Mouse (Mus musculus): ENCODE measurements around the gene Lemd2. TPM values are rescaled to one million over a fixed set of nuclear protein-coding genes. Genes with fewer than 3 reads are reported as not detected.
"Not testable (repeated sequence)": the region's sequence is repeated elsewhere in the genome, so short reads cannot be mapped to it uniquely, and the experiment has no call there.

Lemd2 gene
- total and polyA plus RNA-seq, 2 experiments from 2014 or later: 7.1 to 40.2 TPM

DNA sequence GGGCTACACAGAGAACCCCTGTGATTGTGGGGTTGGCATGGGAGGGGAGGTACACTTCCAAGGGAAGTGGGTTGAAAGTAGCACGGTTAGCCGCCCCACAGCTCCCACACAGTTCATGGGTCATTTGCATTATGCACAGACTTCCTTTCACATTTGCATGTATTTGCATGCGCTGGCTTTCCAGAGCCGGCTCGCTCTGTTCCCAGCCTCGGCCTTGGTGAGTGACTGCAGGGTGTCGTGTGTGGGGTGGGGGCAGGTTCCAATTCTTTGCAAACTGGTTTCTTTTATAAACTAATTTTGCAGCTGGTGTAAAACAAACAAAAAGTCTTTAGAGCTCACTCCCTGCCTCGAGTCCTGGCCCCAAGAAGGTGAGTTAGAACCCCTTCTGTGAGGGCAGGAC, 34.4 kb upstream of the Lemd2 start:
- H3K4me3 ChIP-seq (ENCODE audit: low read depth, low read length): no peak overlapping the region
- DNase-seq (ENCODE audit: low spot score) (no peak), ATAC-seq (ENCODE audit: insufficient read depth, low read depth) (no peak)
- peaks cover 20% of the 10 kb centered on the region for H3K4me1 ChIP-seq (ENCODE audit: control insufficient read depth, insufficient read depth)
- no peaks in the 10 kb centered on the region for H3K36me3 ChIP-seq (replicated peaks; ENCODE audit: control insufficient read depth, insufficient read depth, low read length)
- peaks cover 13% of the 10 kb centered on the region; the same call in 1 of the 2 replicates for H3K27me3 ChIP-seq (ENCODE audit: control insufficient read depth, insufficient read depth, low read length)
- 74% methylated on average over 8 of the region's 8 CpGs for WGBS
- H3K27ac ChIP-seq (ENCODE audit: low read depth): no peak overlapping the region
- H3K9ac ChIP-seq (replicated peaks; ENCODE audit: low read depth, low read length): no peak overlapping the region
- H3K4me2 ChIP-seq (ENCODE audit: low read depth, low read length): no peak overlapping the region
- no peaks in the 10 kb centered on the region for H3K9me3 ChIP-seq (replicated peaks; ENCODE audit: control insufficient read depth, low read length)
- TF ChIP-seq CTCF (IDR thresholded peaks at IDR 0.05; ENCODE audit: low read depth): no peak
- no peak for TF ChIP-seq EP300 (IDR thresholded peaks at IDR 0.05; ENCODE audit: low read depth)

GRCm38 (mm10) chr17:27237731-27238130, 33.5 kb upstream of the Lemd2 start:
- no peak for DNase-seq (ENCODE audit: low spot score)
- ATAC-seq (ENCODE audit: insufficient read depth, low read depth): no peak
- H3K4me2 ChIP-seq (ENCODE audit: low read depth, low read length): no peak overlapping the region
- TF ChIP-seq CTCF (IDR thresholded peaks at IDR 0.05; ENCODE audit: low read depth) (no peak), EP300 (IDR thresholded peaks at IDR 0.05; ENCODE audit: low read depth) (no peak)
- peaks cover 17% of the 10 kb centered on the region for H3K4me1 ChIP-seq (ENCODE audit: control insufficient read depth, insufficient read depth)
- H3K4me3 ChIP-seq (ENCODE audit: low read depth, low read length): no peak overlapping the region
- no peaks in the 10 kb centered on the region for H3K36me3 ChIP-seq (replicated peaks; ENCODE audit: control insufficient read depth, insufficient read depth, low read length)
- H3K27ac ChIP-seq (ENCODE audit: low read depth): no peak overlapping the region
- H3K9me3 ChIP-seq (replicated peaks; ENCODE audit: control insufficient read depth, low read length): no peaks in the 10 kb centered on the region
- 78% methylated on average over 8 of the region's 8 CpGs for WGBS
- peaks cover 13% of the 10 kb centered on the region; the same call in 1 of the 2 replicates for H3K27me3 ChIP-seq (ENCODE audit: control insufficient read depth, insufficient read depth, low read length)
- H3K9ac ChIP-seq (replicated peaks; ENCODE audit: low read depth, low read length): no peak overlapping the region

GRCm38 (mm10) chr17:27233298-27233697, 29.0 kb upstream of the Lemd2 start:
- Histone ChIP-seq H3K27ac (ENCODE audit: low read depth) (no peak overlapping the region), H3K9ac (replicated peaks; ENCODE audit: low read depth, low read length) (no peak overlapping the region), H3K27me3 (ENCODE audit: control insufficient read depth, insufficient read depth, low read length) (peaks cover 30% of the 10 kb centered on the region), H3K36me3 (replicated peaks; ENCODE audit: control insufficient read depth, insufficient read depth, low read length) (no peaks in the 10 kb centered on the region), H3K4me2 (ENCODE audit: low read depth, low read length) (no peak overlapping the region), H3K4me3 (ENCODE audit: low read depth, low read length) (no peak overlapping the region), H3K9me3 (replicated peaks; ENCODE audit: control insufficient read depth, low read length) (no peaks in the 10 kb centered on the region), H3K4me1 (ENCODE audit: control insufficient read depth, insufficient read depth) (no peaks in the 10 kb centered on the region)
- TF ChIP-seq EP300 (IDR thresholded peaks at IDR 0.05; ENCODE audit: low read depth): no peak
- no peak for TF ChIP-seq CTCF (IDR thresholded peaks at IDR 0.05; ENCODE audit: low read depth)
- DNase-seq (ENCODE audit: low spot score) (no peak), ATAC-seq (ENCODE audit: insufficient read depth, low read depth) (no peak)
- 72% methylated on average over 7 of the region's 7 CpGs for WGBS

DNA sequence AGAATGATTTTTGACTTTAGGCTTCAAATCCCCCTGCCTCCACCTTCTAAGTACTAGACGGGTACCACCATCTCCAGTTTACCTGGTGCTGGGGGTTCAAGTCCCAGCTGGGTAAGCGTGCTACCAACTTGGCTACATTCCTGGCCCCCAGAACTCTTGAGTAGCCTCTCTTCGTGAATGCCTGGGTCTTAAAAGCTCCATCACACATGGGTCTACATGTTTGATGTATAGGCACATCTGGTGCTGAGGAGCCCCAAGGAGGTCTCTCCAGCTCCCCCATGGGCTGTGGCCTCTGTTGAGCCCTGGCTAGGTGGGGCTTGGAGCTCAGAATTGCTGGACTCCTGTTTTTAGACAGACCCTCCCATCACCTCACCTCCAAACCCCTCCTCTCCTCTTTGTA, 27.9 kb upstream of the Lemd2 start:
- TF ChIP-seq CTCF (IDR thresholded peaks at IDR 0.05; ENCODE audit: low read depth) (no peak), EP300 (IDR thresholded peaks at IDR 0.05; ENCODE audit: low read depth) (no peak)
- Histone ChIP-seq H3K27ac (ENCODE audit: low read depth) (no peak overlapping the region), H3K27me3 (ENCODE audit: control insufficient read depth, insufficient read depth, low read length) (peaks cover 41% of the 10 kb centered on the region), H3K9me3 (replicated peaks; ENCODE audit: control insufficient read depth, low read length) (no peaks in the 10 kb centered on the region), H3K4me2 (ENCODE audit: low read depth, low read length) (no peak overlapping the region), H3K9ac (replicated peaks; ENCODE audit: low read depth, low read length) (no peak overlapping the region), H3K36me3 (replicated peaks; ENCODE audit: control insufficient read depth, insufficient read depth, low read length) (no peaks in the 10 kb centered on the region), H3K4me1 (ENCODE audit: control insufficient read depth, insufficient read depth) (no peaks in the 10 kb centered on the region), H3K4me3 (ENCODE audit: low read depth, low read length) (no peak overlapping the region)
- ATAC-seq (ENCODE audit: insufficient read depth, low read depth) (no peak), DNase-seq (ENCODE audit: low spot score) (no peak)
- WGBS: 70% methylated on average over 3 of the region's 3 CpGs

- H3K9ac ChIP-seq (replicated peaks; ENCODE audit: low read depth, low read length); H3K4me1 ChIP-seq (ENCODE audit: control insufficient read depth, insufficient read depth); H3K27ac ChIP-seq (ENCODE audit: low read depth); H3K4me3 ChIP-seq (ENCODE audit: low read depth, low read length); H3K9me3 ChIP-seq (replicated peaks; ENCODE audit: control insufficient read depth, low read length); H3K36me3 ChIP-seq (replicated peaks; ENCODE audit: control insufficient read depth, insufficient read depth, low read length); ATAC-seq (ENCODE audit: insufficient read depth, low read depth); H3K4me2 ChIP-seq (ENCODE audit: low read depth, low read length); DNase-seq (ENCODE audit: low spot score): not testable (repeated sequence)
- peaks cover 43% of the 10 kb centered on the region for H3K27me3 ChIP-seq (ENCODE audit: control insufficient read depth, insufficient read depth, low read length)
- 82% methylated on average over 4 of the region's 4 CpGs for WGBS
These were observed 27.3 kb upstream of the Lemd2 start for GRCm38 (mm10) chr17:27231586-27231985.

GRCm38 (mm10) chr17:27231146-27231503, 26.9 kb upstream of the Lemd2 start:
- no peak for ATAC-seq (ENCODE audit: insufficient read depth, low read depth)
- no peak overlapping the region for H3K27ac ChIP-seq (ENCODE audit: low read depth)
- H3K9me3 ChIP-seq (replicated peaks; ENCODE audit: control insufficient read depth, low read length): no peaks in the 10 kb centered on the region
- DNase-seq (ENCODE audit: low spot score): no peak
- H3K4me2 ChIP-seq (ENCODE audit: low read depth, low read length): no peak overlapping the region
- 48% methylated on average over 6 of the region's 6 CpGs for WGBS
- TF ChIP-seq CTCF (IDR thresholded peaks at IDR 0.05; ENCODE audit: low read depth) (no peak), EP300 (IDR thresholded peaks at IDR 0.05; ENCODE audit: low read depth) (no peak)
- no peak overlapping the region for H3K4me3 ChIP-seq (ENCODE audit: low read depth, low read length)
- H3K27me3 ChIP-seq (ENCODE audit: control insufficient read depth, insufficient read depth, low read length): peaks cover 45% of the 10 kb centered on the region
- H3K36me3 ChIP-seq (replicated peaks; ENCODE audit: control insufficient read depth, insufficient read depth, low read length): no peaks in the 10 kb centered on the region
- H3K4me1 ChIP-seq (ENCODE audit: control insufficient read depth, insufficient read depth): no peaks in the 10 kb centered on the region
- H3K9ac ChIP-seq (replicated peaks; ENCODE audit: low read depth, low read length): no peak overlapping the region
